Mouse (Mus musculus) hindbrain, embryonic 11.5 days (tissue): Measurements from ENCODE around the gene Rab5b. TPM values are rescaled to one million over a fixed set of nuclear protein-coding genes. Genes with fewer than 3 reads are reported as not detected.

Source experiments
- ATAC-seq: fragments of 200-750 bp; cut with Nextera tagmentation; 2 replicates; pipeline ENCODE4 v1.8.0; 2017; ENCODE audit warnings: mild to moderate bottlenecking, moderate TSS enrichment, moderate library complexity; ENCODE audit not compliant: low FRiP score
- DNase-seq: peaks from one replicate; pipeline ENCODE4 v3.0.0-alpha.2; 2015; ENCODE audit warnings: low spot score
- H3K27ac ChIP-seq: fragments of 300-500 bp; sonication (generic); 2 replicates; pipeline ENCODE4 v1.5.1; 2014; ENCODE audit warnings: mild to moderate bottlenecking, low read depth, low read length
- H3K27me3 ChIP-seq: fragments of 300-500 bp; sonication (generic); 2 replicates; pipeline ENCODE4 v1.6.1; 2014; ENCODE audit warnings: mild to moderate bottlenecking, low read length, moderate library complexity, mixed read lengths; ENCODE audit not compliant: control insufficient read depth, insufficient read depth
- H3K36me3 ChIP-seq: fragments of 300-500 bp; sonication (generic); 2 replicates; pipeline ENCODE4 v1.6.1; 2014; ENCODE audit warnings: mild to moderate bottlenecking, low read length, moderate library complexity, mixed read lengths; ENCODE audit not compliant: control insufficient read depth, insufficient read depth
- H3K4me1 ChIP-seq: fragments of 300-500 bp; sonication (generic); replicated peaks from 2 replicates; pipeline ENCODE4 v1.6.1; 2014; ENCODE audit warnings: low read length, mixed read lengths; ENCODE audit not compliant: control insufficient read depth, insufficient read depth
- H3K4me2 ChIP-seq: fragments of 300-500 bp; sonication (generic); replicated peaks from 2 replicates; pipeline ENCODE4 v1.6.1; 2014; ENCODE audit warnings: mild to moderate bottlenecking, low read depth, low read length
- H3K4me3 ChIP-seq: fragments of 300-500 bp; sonication (generic); 2 replicates; pipeline ENCODE4 v1.5.1; 2014; ENCODE audit warnings: low read depth, low read length
- H3K9ac ChIP-seq: fragments of 300-500 bp; sonication (generic); 2 replicates; pipeline ENCODE4 v1.6.1; 2014; ENCODE audit warnings: low read depth, low read length
- H3K9me3 ChIP-seq: fragments of 300-500 bp; sonication (generic); 2 replicates; pipeline ENCODE4 v1.6.1; 2016; ENCODE audit warnings: low read length; ENCODE audit not compliant: control insufficient read depth
- WGBS: fragments of 180-500 bp; shearing (Covaris S2); extraction: QIAGEN DNeasy Blood & Tissue Kit; methylation state at CpG from one replicate; pipeline ENCODE4 v1.1.7; 2014; 5-methylcytosine and 5-hydroxymethylcytosine counted together
- polyA plus RNA-seq: library from polyadenylated mRNA; unstranded; fragments of >200 nt; fragmentation: Nextera tagmentation; extraction: Ambion mirVana; gene quantifications from 2 replicates; pipeline ENCODE4 v1.2.1, GENCODE M21; 2014

The Rab5b gene
- polyA plus RNA-seq, 1 experiment from 2014 or later = 76.0 TPM

- H3K27ac ChIP-seq = no peak overlapping the region
- 54% methylated on average over 9 of the region's 9 CpGs for WGBS
- no peaks in the 10 kb centered on the region for H3K9me3 ChIP-seq
- H3K4me3 ChIP-seq = no peak overlapping the region
- no peak overlapping the region for H3K4me2 ChIP-seq
- no peak for ATAC-seq
- no peak overlapping the region for H3K9ac ChIP-seq
- H3K4me1 ChIP-seq = no peaks in the 10 kb centered on the region
- DNase-seq = no peak
- H3K36me3 ChIP-seq = no peaks in the 10 kb centered on the region
- H3K27me3 ChIP-seq = no peaks in the 10 kb centered on the region
Measured at GRCm38 (mm10) chr10:128659490-128659889, 36.6 kb downstream of the Rab5b start.

DNA sequence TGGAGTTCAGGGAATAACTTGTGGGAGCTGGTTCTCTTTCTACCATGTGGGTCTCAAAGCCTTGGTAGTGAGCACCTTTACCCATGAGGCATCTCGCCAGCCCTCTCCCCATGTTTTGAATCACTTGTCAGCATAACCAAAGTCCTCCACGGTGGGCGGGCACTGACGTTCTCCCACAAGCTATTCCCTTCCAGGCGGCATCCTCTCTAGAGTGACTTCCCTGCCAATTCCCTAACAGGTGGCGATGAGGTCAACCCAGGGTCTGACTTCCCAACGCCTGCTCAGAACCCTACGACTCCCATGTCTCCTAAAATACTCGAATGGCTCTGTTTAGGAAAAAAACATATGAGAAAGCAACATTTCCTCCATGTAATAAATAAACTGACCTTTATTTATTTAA is 38.2 kb downstream of the Rab5b start:
- ATAC-seq = no peak
- no peaks in the 10 kb centered on the region for H3K9me3 ChIP-seq
- no peak overlapping the region for H3K4me3 ChIP-seq

GRCm38 (mm10) chr10:128656731-128657130 is 39.3 kb downstream of the Rab5b start:
- no peak overlapping the region for H3K4me2 ChIP-seq

More for the DNA sequence above, 38.2 kb downstream of the Rab5b start:
- no peaks in the 10 kb centered on the region for H3K36me3 ChIP-seq
- H3K9ac ChIP-seq = no peak overlapping the region
- H3K4me2 ChIP-seq = no peak overlapping the region
- no peaks in the 10 kb centered on the region for H3K27me3 ChIP-seq
- H3K4me1 ChIP-seq = no peaks in the 10 kb centered on the region
- 55% methylated on average over 9 of the region's 9 CpGs for WGBS
- DNase-seq = no peak
- no peak overlapping the region for H3K27ac ChIP-seq

DNA sequence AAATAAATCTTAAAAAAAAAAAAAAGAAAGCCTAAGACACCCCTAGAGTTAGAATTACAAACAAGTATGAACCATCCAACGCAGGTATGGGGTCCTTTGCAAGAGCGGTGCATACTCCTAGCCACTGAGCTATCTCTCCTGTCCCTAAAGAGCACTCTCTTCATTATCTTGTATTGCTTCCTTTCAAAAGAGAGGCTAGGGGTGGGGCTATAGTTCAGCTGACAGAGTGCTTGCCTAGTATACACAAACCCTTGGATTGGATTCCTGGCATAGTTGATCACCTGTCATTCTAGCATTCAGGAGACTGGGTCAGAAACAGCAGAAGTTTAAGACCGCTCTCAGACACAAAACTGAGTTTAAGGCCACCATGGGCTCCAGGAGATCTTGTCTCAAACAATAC is 40.8 kb downstream of the Rab5b start:
- WGBS = 91% methylated on average over 3 of the region's 3 CpGs
- Histone ChIP-seq H3K4me3 (no peak overlapping the region), H3K27ac (no peak overlapping the region), H3K27me3 (no peaks in the 10 kb centered on the region), H3K9me3 (no peaks in the 10 kb centered on the region), H3K36me3 (no peaks in the 10 kb centered on the region), H3K4me2 (no peak overlapping the region), H3K4me1 (no peaks in the 10 kb centered on the region), H3K9ac (no peak overlapping the region)
- ATAC-seq = no peak
- no peak for DNase-seq

More at GRCm38 (mm10) chr10:128656731-128657130, 39.3 kb downstream of the Rab5b start:
- DNase-seq (no peak), ATAC-seq (no peak)
- H3K9me3 ChIP-seq = no peaks in the 10 kb centered on the region
- H3K27me3 ChIP-seq = no peaks in the 10 kb centered on the region
- no peak overlapping the region for H3K27ac ChIP-seq
- H3K4me1 ChIP-seq = no peaks in the 10 kb centered on the region
- no peak overlapping the region for H3K9ac ChIP-seq
- H3K4me3 ChIP-seq = no peak overlapping the region
- H3K36me3 ChIP-seq = no peaks in the 10 kb centered on the region
- WGBS = 97% methylated on average over 1 of the region's 1 CpGs

GRCm38 (mm10) chr10:128653866-128654265 is 42.2 kb downstream of the Rab5b start:
- Histone ChIP-seq H3K27ac (no peak overlapping the region), H3K27me3 (no peaks in the 10 kb centered on the region), H3K4me1 (no peaks in the 10 kb centered on the region), H3K9ac (no peak overlapping the region), H3K4me2 (no peak overlapping the region), H3K36me3 (no peaks in the 10 kb centered on the region), H3K4me3 (no peak overlapping the region), H3K9me3 (no peaks in the 10 kb centered on the region)
- DNase-seq = no peak
- no peak for ATAC-seq
- 69% methylated on average over 4 of the region's 4 CpGs for WGBS

DNA sequence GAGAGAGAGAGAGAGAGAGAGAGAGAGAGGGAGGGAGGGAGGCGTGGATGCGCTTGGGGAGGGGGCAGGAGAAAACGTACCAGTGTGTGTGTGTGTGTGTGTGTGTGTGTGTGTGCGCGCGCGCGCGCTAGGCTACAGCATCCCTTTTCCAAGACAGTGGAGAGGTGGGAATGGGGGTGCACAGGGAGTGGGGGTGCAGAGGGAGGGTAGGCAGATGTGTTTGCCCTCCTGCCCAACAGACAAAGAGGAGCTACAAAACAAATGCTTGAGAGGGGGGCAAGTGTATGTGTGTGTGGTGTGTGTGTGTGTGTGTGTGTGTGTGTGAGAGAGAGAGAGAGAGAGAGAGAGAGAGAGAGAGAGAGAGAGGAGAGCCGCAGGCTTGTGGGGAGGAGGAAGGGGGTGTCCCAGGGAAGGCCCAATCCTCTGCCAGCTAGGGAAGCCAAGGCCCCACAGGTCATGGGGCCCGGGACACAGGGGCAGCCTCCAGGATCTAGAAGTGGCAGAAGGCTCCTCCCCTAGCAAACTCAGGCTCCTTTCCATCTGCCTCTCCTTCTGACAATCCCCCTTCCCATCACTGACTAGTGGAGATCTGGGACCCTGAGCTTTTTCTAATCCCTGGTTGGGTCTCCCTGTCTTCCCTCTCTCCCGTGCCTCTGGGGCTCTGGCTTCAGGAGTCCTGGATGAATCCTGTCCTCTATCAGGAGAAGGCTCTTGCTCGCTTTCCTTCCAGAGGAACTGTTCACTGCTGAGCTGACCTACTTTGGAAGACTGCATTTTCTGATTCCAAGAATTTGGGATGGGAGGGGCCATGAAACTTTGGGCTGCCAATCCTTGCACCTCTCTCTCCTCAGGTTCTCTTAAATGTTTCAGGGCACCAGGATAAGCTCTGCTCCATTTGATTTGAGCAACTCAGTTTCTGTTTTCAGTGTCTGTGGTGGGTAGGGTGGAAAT is 49.6 kb downstream of the Rab5b start:
- peak overlapping the region; percentile 79 for H3K4me2 ChIP-seq
- 6% methylated on average over 10 of the region's 13 CpGs for WGBS
- H3K9ac ChIP-seq = peak overlapping the region; percentile 42

GRCm38 (mm10) chr10:128645111-128646011 is 50.7 kb downstream of the Rab5b start, which contains the start of gene Ikzf4:
Gene Ikzf4 (minus strand): TSS chr10:128645991.
- ATAC-seq = peak; percentile 84
- peak within 1 kb of the TSS; percentile 44 for H3K4me3 ChIP-seq
- H3K27ac ChIP-seq = peak within 1 kb of the TSS; percentile 70
- H3K9ac ChIP-seq = peak within 1 kb of the TSS; percentile 74
- H3K27me3 ChIP-seq = no peaks in the 10 kb centered on the region
- peak within 1 kb of the TSS; percentile 79 for H3K4me2 ChIP-seq
- 3% methylated on average over 32 of the region's 36 CpGs for WGBS
- H3K4me1 ChIP-seq = no peaks in the 10 kb centered on the region
- H3K9me3 ChIP-seq = no peaks in the 10 kb centered on the region
- peak; percentile 62 for DNase-seq
- 0 out of 2 replicates have a peak, but pooled peaks cover 2% of the 10 kb centered on the region for H3K36me3 ChIP-seq

More for the DNA sequence above, 49.6 kb downstream of the Rab5b start:
- ATAC-seq (peak; percentile 74), DNase-seq (peak; percentile 66)
- Histone ChIP-seq H3K36me3 (no peaks in the 10 kb centered on the region), H3K4me1 (no peaks in the 10 kb centered on the region), H3K27ac (no peak overlapping the region), H3K9me3 (no peaks in the 10 kb centered on the region), H3K27me3 (no peaks in the 10 kb centered on the region), H3K4me3 (peak overlapping the region; percentile 44)

- no peak for ATAC-seq
- WGBS = 88% methylated on average over 6 of the region's 6 CpGs
Measured at GRCm38 (mm10) chr10:128642749-128643148, 53.3 kb downstream of the Rab5b start.

More at GRCm38 (mm10) chr10:128642749-128643148, 53.3 kb downstream of the Rab5b start:
- H3K4me2 ChIP-seq = no peak overlapping the region
- no peaks in the 10 kb centered on the region for H3K4me1 ChIP-seq
- H3K27ac ChIP-seq = no peak overlapping the region
- H3K27me3 ChIP-seq = no peaks in the 10 kb centered on the region
- no peak overlapping the region for H3K9ac ChIP-seq
- no peak for DNase-seq
- no peaks in the 10 kb centered on the region for H3K9me3 ChIP-seq
- 0 out of 2 replicates have a peak, but pooled peaks cover 2% of the 10 kb centered on the region for H3K36me3 ChIP-seq
- no peak overlapping the region for H3K4me3 ChIP-seq
